Mouse (Mus musculus): ENCODE results near the gene H2-Aa.

H2-Aa gene

DNA sequence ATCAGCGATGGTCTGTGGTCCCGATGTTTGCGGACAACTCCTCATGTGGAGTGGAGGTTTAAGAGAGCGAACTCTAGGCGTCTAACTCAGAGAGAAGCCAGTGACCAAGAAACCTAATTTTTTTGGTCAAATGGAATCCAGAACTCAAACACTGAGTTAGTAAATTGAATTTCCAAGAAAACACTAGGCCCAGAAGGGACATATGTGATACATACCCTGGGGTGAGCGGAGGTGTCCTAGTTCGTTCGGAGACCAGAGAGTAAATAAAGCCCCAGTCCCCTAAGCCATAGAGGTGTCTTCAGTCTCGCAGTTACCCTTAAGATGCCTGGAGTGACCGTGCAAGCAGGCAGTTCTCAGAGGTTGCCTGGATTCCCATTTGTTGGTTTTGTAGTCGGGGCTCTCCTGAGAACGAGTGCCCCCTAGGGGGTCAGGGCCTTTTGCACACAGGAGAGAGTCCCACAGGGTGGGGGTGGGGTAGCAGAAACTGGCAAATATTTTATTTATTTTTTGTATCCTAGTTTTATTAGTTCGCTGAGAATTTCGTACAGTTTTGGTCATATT, 23.7 kb downstream of the H2-Aa start:
- DNase-seq (ENCODE audit: low spot score in 2 of 2) = no peak

GRCm38 (mm10) chr17:34263068-34263467, 24.6 kb downstream of the H2-Aa start:
- DNase-seq (ENCODE audit: low spot score in 2 of 2) = peak; percentile 47 to 67

- peak; percentile 31 to 44 for DNase-seq (ENCODE audit: low spot score in 2 of 2)
These were observed 26.1 kb downstream of the H2-Aa start for GRCm38 (mm10) chr17:34261502-34261901.

GRCm38 (mm10) chr17:34260551-34260950, 27.1 kb downstream of the H2-Aa start:
- DNase-seq (ENCODE audit: low spot score in 2 of 2) = no peak

DNA sequence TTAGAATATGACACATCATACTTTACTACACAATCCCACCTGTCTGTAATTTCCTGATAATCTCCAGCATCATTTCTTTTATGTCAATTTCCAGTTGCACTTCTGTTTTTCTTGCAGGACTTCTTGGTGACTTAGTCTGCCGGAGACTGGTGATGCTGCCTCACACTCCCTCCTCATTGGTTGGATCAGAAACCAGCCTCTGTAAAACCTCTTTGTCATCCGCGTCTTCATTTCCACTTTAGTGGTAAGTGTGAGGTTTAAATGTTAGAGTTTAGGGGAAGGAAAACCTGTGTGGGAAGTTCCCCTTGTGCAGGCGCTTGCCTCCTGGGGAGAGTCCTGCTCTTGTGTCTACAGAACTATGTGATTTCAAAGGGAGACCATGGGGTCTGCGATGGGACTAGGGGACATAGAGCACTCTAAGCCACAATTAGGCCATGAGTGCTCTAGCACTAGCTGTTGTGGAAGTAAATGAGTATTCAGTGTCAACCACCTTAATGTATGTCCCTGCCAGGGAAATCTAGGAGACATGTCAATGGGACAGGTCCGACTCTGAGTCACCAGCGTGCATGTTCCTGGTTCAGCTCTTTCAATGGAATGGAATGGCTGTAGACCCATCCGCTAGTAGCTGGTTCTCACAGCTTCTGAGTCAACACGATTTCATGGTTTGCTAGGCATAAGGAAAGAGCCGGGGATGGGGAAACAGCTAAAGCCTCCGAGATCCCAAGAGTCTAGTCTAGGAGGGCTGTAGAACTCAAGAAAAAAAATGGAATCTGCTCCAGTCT, 29.8 kb downstream of the H2-Aa start, which contains the start of gene H2-Ab1:
TSS of gene H2-Ab1 (plus strand) at position 96 of the 782 bp plus-strand sequence.
- peak; percentile 78 to 89 for DNase-seq (ENCODE audit: low spot score in 2 of 2)

GRCm38 (mm10) chr17:34256501-34256900, 31.1 kb downstream of the H2-Aa start:
- DNase-seq (ENCODE audit: low spot score in 2 of 2) = no peak

DNA sequence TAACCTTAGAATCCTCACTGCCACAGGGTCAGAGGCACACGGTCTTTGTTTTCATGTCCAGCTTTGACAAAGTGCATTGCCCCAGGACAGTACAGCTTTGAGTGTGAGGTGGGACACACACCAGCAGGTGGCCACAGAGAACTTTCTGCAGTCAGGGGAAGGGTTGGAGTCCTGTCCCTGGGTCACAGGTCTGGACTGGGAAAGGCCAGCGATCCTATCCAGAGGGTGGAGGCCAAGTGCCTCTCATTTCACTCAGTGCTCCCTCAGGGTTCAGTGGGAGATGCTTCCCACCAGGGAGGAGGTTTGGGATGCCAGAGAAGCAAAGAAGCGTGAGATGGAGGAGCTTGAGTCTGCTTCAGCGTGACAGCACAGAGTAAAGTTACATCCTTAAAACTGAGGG, 36.0 kb downstream of the H2-Aa start:
- no peak for DNase-seq (ENCODE audit: low spot score in 2 of 2)

- DNase-seq (ENCODE audit: low spot score in 2 of 2) = no peak
These were observed 37.7 kb downstream of the H2-Aa start for GRCm38 (mm10) chr17:34249878-34250277.

- no peak for DNase-seq (ENCODE audit: low spot score in 2 of 2)
These were observed 38.3 kb downstream of the H2-Aa start for GRCm38 (mm10) chr17:34249361-34249760.

- no peak for DNase-seq (ENCODE audit: low spot score in 2 of 2)
These were observed 38.9 kb downstream of the H2-Aa start for GRCm38 (mm10) chr17:34248764-34249163.

DNA sequence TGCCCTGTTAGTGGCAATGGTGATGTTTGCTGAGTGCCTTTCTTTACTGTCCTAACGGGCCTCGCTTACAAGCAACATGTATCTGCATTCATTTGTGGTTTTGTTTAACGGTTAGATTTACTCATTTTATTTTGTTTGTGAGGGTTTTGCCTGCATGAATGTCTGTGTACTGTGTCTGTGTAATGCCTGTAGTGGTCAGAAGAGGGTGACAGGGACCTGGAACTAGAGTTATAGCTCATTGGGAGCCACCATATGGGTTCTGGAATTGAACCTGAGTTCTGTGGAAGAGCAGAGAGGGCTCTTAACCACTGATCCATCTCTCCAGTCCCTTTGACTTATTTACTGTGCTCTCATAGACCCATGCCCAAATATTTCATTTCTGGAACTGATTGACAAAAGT, 40.6 kb downstream of the H2-Aa start:
- DNase-seq (ENCODE audit: low spot score in 2 of 2) = no peak

DNA sequence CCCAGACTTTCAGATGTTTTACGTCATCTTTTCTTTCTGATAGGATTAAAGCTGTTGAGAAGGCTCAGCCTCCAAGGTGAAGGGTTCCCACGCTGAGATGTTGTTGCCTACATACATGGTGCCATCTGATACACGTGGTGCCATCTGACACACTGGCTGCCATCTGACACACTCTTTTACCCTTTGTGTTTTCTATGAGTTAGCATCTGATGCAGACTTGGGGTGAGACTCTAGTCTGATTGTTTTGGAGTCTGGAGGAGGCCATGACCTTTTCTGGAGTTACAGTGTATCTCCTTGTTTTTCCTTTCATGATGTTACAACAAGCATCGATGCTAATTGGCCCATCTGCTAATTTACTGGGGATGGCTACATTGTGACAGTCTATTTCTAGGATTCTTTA, 43.0 kb downstream of the H2-Aa start:
- no peak for DNase-seq (ENCODE audit: low spot score in 2 of 2)

DNA sequence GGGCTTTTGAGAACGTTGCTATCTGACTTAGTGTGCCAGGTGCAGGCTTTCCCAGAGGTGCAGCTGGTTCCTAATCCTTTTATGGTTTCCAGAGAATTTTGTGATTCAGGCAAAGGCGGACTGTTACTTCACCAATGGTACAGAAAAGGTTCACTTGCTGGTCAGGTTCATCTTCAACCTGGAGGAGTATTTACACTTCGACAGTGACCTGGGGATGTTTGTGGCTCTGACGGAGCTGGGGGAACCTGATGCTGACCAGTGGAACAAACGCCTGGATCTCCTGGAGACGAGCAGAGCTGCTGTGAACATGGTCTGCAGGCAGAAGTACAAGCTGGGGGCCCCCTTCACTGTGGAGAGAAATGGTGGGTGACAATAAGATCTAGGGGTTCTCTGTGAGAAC, 46.7 kb downstream of the H2-Aa start:
- peak in 1 of 2 experiments; percentile 0 for DNase-seq (ENCODE audit: low spot score in 2 of 2)

GRCm38 (mm10) chr17:34240366-34240765, 47.3 kb downstream of the H2-Aa start:
- no peak for DNase-seq (ENCODE audit: low spot score in 2 of 2)

GRCm38 (mm10) chr17:34239601-34240041, 48.0 kb downstream of the H2-Aa start:
- peak in 1 of 2 experiments; percentile 0 for DNase-seq (ENCODE audit: low spot score in 2 of 2)

DNA sequence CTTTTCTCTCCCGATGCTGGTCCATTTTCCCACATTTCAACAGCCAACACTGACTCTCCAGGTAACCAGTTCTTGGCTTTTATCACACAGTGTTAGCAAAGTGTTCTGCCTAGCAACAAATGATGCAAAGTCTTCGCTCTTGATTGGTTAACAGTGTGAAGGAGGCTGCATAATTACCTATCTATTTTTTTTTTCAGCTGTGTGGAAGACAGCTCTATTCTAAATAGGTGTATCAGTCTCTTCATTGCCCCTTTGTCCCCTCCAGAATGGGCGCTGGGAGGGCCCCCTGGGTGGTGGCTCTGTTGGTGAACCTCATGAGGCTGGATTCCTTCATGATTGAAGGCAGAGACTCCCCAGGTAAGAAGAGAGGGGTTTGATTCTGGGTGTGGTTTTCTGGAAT, 48.9 kb downstream of the H2-Aa start, which contains the start of gene H2-Ob:
TSS of gene H2-Ob (plus strand) at position 198 of the 400 bp plus-strand sequence.
- peak in 1 of 2 experiments; percentile 4 for DNase-seq (ENCODE audit: low spot score in 2 of 2)

- DNase-seq (ENCODE audit: low spot score in 2 of 2) = no peak
These were observed 49.9 kb downstream of the H2-Aa start for GRCm38 (mm10) chr17:34237741-34238140.

- DNase-seq (ENCODE audit: low spot score in 2 of 2) = peak in 1 of 2 experiments; percentile 3
These were observed 50.9 kb downstream of the H2-Aa start for GRCm38 (mm10) chr17:34236691-34237090.

DNA sequence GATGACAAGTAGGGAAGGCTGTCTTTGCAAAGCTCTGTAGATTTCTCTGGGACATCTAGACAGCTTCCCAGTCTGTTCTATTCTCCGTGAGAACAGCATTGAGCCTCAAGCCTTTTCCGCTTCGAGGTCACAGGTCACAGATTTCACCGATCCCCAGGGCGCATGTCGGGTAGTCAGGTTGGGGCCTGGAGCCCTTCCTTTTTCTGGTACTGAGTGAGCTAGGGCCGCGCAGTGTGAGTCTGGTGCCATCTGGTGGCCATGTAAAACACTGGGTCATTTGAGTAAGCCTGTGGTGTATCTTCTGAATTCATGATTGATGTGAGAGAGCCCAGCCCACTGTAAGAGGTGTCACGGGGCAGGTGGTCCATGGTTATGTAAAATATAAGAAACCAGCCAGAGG, 52.7 kb downstream of the H2-Aa start:
- DNase-seq (ENCODE audit: low spot score in 2 of 2) = peak; percentile 50 to 61

All from frontal cortex, postnatal 25 days (tissue).